Mouse (Mus musculus): Measurements from ENCODE around the gene Tctex1d4.

Tctex1d4 gene

DNA sequence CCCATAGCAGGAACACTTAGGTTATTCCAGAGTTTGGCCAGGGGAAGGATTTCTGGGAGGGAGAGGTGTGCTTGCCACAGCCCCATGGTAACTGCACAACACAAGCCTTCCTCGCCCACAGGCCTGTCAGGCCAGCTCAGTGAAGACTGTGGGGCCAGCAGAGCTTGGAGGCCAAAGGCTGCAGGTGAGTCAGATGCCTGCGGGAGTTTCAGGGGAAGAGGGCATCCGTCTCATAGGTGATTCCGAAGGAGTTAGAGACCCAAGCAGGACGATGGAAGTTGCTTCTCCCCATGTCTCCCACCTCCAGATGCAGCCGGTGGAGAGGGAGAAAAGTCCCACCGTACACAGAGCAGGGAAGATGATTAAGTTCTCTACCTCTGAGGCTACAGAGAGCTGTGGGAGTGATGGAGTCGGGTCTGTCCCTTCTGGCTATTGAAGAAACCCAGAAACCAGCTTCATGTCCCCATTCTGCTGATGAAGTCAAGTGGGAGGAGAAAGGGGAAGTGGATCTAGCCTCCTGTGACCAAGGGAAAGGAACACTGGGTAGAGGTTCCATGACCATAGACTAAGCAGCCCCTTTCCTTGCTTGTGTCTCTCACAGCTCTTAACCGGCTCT lies at the start of gene Tctex1d4:
Gene Tctex1d4, plus strand, starts transcription at position 120 of the 616 bp plus-strand sequence.
- in situ Hi-C loops (cut with MboI, MseI), result loop anchor here (25.0 kb wide), 1 partner anchor 1289 kb away; the partner anchor contains the start of genes Mknk1 and Mob3c

DNA sequence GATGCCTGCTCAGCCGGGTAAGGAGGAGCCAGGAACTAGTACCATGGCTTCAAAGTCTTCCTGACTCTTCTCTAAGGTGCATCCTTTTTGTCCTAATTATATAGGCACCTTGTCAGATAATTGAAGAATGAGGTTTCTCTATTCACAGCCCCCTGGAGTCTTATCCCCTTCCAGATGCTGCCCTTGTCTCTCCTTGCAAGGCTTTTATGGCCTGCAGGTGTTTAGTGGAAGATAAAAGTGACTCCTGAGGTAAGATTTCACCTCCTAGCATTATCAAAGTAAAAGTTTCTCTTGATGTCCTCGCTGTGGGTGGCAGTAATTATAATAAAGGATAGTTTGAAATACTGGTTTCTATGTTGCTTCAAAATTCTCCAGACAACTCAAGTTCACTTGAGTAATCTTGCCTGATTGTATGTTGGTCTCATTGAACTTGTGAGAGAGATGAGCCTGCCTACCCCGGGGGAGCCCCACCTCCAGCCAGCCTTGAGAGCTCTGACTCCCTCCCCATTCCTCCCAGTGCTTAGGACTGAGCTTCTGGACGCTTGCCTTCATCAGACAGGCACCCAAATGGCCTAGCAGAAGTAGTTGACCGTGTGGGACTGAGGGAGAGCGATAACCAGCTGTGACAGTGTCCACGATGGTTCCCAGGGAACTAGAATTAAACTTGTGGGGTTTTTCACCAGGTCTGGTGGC lies 38.5 kb upstream of the Tctex1d4 start:
- in situ Hi-C loops (cut with MboI, MseI), result no loop called here

DNA sequence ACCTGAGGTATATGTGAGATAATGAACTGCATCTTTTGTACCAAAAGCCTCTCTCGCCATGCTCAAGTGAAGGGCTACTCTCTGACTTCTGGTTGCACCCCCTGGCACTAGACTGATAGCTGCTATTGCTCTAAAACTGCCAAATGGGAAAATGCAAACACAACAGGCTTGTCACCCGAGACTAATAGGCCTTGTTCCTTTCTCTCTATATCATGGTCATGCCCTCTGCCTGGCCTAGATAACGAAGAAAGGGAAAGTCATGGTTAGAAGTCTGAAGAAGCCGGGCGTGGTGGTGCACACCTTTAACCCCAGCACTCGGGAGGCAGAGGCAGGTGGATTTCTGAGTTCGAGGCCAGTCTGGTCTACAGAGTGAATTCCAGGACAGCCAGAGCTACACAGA lies 36.0 kb upstream of the Tctex1d4 start:
- in situ Hi-C loops (cut with MboI, MseI), result no loop called here

DNA sequence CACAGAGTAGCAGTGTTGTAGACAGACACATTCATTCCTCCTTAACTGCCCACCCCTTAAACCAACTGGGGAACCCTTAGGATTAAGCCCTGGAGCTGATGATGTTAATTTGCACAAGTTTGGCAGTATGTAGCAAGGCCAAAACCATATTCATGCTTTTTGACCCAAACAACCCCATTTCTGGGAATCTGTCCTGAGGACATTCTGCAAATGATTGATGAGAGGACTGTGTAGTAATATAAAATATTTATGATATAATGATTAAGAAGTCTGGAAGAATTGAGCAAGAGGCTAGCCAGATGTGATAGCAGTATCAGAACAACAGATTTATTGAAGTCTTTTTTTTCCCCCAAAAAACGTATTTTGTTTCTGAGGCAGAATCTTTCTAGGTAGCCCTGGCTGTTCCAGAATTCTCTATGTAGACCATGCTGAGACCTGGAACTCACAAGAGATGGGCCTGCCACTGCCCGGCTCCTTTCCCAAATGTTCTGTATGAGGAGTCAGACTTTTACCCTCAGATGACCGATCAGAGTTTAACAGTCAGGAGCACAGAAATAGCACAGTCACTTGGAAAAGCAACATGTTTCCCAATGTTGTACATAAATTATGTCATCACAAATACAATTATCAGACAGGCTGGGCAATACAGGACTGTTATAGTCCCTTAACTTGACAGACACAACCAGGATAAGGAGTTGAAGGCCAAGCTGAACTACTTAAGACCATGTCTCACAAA lies 31.8 kb upstream of the Tctex1d4 start:
- in situ Hi-C loops (cut with MboI, MseI), result loop anchor here (5.0 kb wide), 1 partner anchor 97 kb away; the partner anchor contains the start of gene Hectd3

DNA sequence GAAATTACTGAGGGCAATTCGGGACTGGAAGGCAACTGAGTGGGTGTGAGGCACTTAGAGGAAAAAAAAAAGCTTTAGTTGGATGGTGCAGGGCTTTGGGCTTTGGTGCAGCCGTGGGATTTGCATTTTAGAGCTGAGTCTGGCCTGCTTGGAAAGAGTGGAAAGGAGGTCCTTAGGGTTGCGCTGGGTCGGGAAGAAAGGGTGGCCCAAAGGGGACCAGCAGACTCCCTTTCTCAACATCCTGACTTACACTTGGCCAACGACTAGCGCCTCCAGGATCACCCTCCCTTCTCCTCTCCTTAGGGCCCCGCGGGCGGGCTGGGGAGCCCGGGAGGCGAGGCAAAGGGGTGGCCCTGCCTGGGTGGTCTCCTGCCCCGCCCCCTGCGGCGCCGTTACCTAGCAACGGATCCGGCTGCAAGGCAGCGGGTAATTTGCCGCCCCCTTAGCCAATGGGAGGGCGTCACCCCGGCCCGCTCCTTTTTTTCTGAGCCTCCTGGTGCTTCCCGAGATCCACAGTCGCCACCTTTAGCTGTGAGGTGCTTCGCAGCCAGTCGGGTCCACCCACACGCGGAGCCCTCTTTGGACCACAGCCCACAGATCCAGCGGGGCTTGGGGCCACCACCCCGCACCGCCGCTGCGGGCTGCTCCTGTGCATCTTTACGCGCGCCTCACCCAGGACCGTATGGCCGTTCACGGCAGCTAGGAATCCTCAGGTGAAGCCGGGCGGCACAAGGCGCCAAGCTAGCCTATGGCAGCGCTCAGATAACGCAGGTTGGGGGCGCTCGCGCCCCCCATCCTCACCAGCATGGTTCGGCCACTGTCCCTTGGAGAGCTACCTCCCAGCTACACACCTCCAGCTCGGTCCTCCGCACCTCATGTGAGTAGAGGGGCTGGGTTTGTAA lies 30.8 kb upstream of the Tctex1d4 start, which contains the start of gene Ptch2:
Gene Ptch2, plus strand, starts transcription at position 525 of the 902 bp plus-strand sequence.
- in situ Hi-C loops (cut with MboI, MseI), result loop anchor here (5.0 kb wide), 1 partner anchor 99 kb away; the partner anchor contains the start of gene Hectd3

DNA sequence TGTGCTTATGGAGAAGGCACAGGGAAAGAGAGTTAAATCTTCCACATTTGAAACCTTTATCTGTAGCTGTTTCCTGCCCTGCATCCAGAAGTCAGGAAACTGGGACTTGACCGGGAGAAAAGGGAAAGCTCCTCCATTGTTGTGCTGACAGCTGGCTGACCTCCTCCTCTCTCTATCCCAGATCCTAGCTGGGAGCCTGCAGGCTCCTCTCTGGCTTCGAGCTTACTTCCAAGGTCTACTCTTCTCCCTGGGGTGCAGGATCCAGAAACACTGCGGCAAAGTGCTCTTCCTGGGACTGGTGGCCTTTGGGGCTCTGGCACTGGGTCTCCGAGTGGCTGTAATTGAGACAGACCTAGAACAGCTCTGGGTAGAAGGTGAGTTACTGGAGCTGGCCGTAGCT lies 29.9 kb upstream of the Tctex1d4 start:
- in situ Hi-C loops (cut with MboI, MseI), result loop anchor here (5.0 kb wide), 1 partner anchor 99 kb away; the partner anchor contains the start of gene Hectd3

DNA sequence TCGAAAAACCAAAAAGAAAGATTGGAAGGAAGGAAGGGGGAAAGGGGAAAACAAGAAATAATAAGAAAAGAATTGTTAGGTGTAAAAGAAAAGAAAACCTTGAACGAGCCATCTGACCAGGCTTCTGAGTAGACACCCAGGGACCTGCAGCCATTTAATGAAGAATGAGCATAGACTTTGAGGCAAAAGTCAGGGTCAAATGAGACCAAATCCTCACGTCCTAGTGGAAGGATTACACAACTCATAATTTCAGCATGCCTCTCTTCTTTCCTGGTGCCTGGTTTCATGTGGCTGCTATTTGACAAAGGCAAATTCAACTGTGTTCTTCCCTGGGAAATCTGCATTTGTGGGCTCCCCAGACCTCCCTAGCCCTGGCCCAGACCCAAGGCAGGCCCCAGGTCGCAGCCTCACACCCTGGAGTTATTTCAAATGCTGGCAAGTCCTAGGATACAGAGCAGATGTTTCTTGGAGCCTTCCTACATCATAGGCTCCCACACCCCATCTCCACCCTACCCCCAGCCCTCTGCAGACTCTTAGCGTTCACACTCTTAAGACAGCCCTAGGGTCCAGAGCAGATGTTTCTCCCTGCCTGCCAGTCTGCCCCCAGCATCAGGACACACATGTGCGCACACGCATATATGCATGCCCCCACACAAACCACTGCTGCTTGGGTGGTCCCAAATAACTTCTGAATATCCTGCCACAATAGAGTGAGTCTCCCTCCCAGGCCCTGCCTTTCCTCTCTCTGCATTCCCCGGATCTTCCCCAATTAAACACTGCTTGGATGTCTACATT lies 28.4 kb upstream of the Tctex1d4 start:
- in situ Hi-C loops (cut with MboI, MseI), result loop anchor here (5.0 kb wide), 1 partner anchor 101 kb away; the partner anchor contains the start of gene Hectd3

DNA sequence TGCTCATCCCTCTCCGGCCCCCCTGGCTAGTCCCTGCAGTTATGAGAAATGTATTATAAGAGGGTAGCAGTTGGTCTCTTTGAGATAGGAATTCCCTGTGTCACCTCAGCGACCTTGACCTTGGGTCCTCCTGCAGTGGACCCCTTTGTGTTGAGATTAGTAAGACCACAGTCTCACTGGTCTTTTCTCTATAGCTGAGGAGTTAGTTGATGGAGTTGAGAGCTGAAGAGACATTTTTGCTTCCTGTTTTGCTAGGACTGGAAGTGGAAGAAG lies 27.9 kb upstream of the Tctex1d4 start:
- in situ Hi-C loops (cut with MboI, MseI), result loop anchor here (5.0 kb wide), 1 partner anchor 101 kb away; the partner anchor contains the start of gene Hectd3

DNA sequence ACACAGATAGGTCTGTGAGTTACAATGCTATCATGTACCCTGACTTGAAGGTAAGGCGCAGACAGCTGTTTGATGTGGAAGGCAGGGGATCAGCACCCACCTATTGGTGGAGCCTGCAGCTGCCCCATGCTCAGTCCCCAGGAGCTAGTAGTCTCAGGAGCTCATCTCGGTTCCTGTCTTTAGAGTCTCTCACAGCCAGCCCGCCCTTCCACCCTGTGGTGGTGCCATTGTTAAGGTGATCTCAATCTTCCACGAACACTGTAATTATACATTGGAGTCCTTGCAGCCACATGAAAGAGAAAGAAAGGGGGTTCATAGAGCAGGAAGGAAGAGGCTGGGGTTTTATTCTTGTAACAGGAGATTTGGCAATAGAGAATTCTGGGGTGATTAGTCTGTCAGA lies 26.6 kb upstream of the Tctex1d4 start:
- in situ Hi-C loops (cut with MboI, MseI), result no loop called here

DNA sequence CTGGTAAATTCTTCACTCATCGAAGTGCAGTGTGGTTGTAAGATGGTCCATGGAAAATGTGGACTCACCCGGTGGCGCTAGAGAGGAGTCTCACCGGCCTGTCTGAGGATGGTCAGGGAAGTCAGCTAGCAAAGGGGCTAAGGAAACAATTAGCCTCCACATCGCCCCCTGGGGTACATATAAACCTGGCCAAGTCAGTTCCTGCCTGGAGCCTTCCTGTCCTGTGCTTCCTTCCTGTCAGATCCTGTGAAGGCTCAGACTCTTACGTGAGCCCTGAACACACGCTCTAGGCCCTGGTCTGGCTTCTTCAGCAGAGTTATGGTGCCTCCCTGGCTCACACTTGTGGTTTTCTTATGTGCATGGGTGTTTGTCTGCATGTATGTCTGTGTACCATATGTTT lies 25.4 kb upstream of the Tctex1d4 start:
- in situ Hi-C loops (cut with MboI, MseI), result no loop called here

DNA sequence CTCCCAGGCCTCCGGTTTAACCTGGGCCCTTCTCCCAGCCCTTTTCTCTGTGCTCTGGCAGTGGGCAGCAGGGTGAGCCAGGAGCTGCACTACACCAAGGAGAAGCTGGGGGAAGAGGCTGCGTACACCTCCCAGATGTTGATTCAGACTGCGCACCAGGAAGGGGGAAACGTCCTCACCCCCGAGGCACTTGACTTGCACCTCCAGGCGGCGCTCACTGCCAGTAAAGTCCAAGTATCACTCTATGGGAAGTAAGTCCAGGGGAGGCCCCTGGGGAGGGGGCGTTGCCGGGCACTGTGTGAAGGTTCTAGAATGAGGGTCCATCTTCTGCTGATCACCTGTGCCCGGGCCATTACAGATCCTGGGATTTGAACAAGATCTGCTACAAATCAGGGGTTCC lies 21.9 kb upstream of the Tctex1d4 start:
- in situ Hi-C loops (cut with MboI, MseI), result no loop called here

DNA sequence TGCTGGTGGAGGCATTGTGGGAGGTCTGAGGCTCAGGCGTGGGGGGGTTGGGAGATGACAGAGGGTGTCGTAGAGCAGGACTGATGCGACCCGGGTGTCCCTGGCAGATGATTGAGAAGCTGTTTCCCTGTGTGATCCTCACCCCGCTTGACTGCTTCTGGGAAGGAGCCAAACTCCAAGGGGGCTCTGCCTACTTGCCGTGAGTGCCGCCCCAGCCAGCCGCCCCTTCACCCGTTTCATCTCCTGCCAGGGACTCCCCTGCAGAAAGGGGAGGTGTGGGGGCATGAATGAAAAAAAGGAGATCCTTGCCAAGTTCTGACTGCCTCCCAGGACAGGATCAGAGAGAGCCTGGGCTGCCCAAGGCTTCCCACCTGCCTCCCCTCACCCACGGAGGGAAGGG lies 21.5 kb upstream of the Tctex1d4 start:
- in situ Hi-C loops (cut with MboI, MseI), result no loop called here

DNA sequence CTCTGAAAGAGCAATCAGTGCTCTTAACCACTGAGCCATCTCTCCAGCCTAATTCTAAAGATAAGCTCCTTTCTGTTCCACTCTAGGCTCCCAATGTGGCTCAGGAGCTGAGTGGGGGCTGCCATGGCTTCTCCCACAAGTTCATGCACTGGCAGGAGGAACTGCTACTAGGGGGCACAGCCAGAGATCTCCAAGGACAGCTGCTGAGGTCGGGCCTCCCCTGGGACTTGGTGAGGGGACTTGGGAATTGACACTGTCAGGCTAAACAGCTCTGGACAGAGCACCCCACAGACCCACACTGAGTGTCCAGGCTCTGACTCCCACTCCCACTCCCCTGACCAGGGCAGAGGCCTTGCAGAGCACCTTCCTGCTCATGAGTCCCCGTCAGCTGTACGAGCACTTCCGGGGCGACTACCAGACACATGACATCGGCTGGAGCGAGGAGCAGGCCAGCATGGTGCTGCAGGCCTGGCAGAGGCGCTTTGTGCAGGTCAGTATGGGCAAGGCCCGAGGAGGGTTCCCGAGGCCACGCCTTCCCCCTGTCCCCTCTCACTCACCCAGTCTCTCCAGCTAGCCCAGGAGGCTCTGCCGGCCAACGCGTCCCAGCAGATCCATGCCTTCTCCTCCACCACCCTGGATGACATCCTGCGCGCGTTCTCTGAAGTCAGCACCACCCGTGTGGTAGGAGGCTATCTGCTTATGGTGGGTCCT lies 18.6 kb upstream of the Tctex1d4 start:
- in situ Hi-C loops (cut with MboI, MseI), result no loop called here

DNA sequence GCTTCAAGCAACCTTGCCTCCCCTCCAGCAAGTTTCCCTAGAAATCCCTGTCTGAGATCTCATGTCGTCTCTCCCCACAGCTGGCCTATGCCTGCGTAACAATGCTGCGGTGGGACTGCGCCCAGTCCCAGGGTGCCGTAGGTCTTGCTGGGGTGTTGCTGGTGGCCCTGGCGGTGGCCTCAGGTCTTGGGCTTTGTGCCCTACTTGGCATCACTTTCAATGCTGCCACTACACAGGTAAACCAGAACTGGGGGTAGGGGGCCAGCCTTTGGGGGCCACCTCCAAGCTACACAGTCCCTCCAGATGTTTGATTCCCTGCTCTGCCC lies 18.1 kb upstream of the Tctex1d4 start:
- in situ Hi-C loops (cut with MboI, MseI), result no loop called here

DNA sequence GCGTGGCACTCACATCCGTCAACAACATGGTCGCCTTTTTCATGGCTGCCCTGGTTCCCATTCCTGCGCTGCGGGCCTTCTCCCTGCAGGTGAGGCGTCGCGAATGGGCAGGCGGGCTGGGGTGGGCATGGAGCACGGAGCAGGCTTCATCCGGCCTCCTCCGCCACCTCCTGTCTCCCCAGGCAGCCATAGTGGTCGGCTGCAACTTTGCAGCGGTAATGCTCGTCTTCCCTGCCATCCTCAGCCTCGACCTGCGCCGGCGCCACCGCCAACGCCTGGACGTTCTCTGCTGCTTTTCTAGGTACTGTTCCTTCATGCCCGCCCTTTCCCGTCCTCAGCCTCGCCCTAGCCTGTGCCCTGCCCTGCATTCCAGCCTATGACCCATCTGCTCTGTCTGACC lies 17.3 kb upstream of the Tctex1d4 start:
- in situ Hi-C loops (cut with MboI, MseI), result no loop called here

DNA sequence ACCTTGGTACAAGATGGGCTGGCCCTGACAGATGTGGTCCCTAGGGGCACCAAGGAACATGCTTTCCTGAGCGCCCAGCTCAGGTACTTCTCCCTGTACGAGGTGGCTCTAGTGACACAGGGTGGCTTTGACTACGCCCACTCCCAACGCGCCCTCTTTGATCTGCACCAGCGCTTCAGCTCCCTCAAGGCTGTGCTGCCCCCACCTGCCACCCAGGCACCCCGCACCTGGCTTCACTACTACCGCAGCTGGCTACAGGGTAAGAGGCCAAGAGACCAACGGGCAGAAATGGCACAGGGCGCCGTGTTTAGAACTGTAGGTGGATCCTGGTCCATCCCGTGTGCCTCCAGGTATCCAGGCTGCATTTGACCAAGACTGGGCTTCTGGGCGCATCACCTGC lies 16.3 kb upstream of the Tctex1d4 start:
- in situ Hi-C loops (cut with MboI, MseI), result no loop called here

DNA sequence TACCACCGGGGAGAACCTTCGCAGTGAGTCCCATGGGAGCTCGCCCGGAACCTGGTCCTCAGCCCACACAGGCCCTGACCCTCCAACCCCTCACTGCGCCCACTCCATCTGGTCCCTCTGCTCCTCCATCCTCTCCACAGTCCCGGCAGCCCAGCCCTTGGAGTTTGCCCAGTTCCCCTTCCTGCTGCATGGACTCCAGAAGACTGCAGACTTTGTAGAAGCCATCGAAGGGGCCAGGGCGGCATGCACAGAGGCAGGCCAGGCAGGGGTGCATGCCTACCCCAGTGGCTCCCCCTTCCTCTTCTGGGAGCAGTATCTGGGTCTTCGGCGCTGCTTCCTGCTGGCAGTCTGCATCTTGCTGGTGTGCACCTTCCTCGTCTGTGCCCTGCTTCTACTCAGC lies 15.6 kb upstream of the Tctex1d4 start:
- in situ Hi-C loops (cut with MboI, MseI), result no loop called here

DNA sequence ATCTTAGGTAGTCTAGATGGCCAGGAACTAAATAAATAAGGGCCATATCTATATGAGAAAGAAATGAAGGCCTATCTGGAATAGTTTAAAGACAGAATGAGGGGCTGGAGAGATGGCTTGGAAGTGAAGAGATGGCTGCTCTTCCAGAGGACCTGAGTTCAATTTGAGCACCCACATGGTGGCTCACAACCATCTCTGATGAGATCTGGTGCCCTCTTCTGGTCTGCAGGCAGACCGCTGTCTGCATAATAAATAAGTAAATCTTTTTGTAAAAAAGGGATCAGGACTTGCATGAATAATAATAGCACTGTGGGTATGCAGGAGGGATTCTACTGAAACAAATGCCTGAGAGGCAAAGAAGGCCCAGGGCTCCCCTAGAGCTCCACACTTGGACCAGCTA lies 13.4 kb upstream of the Tctex1d4 start:
- in situ Hi-C loops (cut with MboI, MseI), result no loop called here

DNA sequence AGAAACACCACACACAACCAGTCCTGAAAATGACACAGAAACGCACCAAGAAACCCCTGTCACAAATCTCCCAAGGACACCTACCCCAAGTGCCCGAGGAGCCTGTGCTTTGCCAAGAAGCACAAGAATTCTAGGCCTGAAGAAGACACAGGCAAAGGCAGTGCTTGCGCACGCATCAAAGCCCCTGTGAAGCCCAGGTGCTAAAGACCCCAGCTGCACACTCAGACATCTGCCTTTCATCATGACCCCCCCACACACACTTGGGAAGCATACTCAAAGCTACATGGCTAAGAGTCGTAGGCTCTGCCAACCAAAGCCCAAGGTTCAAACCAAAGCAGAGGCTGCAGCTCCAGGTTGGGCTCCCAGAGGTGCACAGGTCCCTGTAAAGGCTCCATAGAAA lies 11.0 kb upstream of the Tctex1d4 start:
- in situ Hi-C loops (cut with MboI, MseI), result no loop called here

DNA sequence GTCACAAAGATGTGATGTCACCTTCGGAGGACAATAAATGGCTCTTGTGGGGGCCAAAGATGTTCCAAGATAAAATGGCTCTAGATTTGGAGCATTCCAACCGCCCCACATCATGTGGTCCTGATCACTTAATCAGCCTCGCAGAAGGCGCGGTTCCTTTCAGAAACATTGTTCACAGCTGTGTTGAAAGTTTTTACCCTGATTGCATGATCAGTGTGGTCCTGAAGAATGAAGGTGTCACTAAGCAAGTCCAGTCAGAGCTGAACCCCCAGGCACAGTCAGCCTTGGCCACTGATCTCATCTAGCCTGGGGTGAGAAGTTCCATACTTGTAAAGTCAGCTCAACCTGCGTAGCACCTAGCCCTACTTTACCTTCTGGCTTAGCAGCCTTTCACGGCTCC lies 8.7 kb upstream of the Tctex1d4 start:
- in situ Hi-C loops (cut with MboI, MseI), result no loop called here
